Mouse (Mus musculus) left cerebral cortex, postnatal 4 days (tissue): ENCODE results near the gene Gimap3. TPM values are rescaled to one million over a fixed set of nuclear protein-coding genes. Genes with fewer than 3 reads are reported as not detected.

Experiments
- total RNA-seq, 2 experiments: library from RNA; stranded (reverse); gene quantifications; 2 replicates each; pipeline ENCODE4 v1.2.3; 2021

Gimap3 gene
- total RNA-seq, 2 experiments from 2014 or later, result not detected

Other genes with a start within 250 kb of the Gimap3 start
- gene Atp6v0e2, start 233.2 kb downstream of the Gimap3 start, total RNA-seq, result 100 to 1,000 TPM; 254 to 288 TPM
- 10 to 100 TPM; 28.8 to 35.0 TPM for gene Lrrc61, start 216.1 kb downstream of the Gimap3 start, total RNA-seq
- gene Rarres2, start 198.1 kb downstream of the Gimap3 start, total RNA-seq, result 1 to 10 TPM; 6.9 to 7.0 TPM
- gene Gm45021, start 181.2 kb downstream of the Gimap3 start, total RNA-seq, result not detected
- gene Repin1, start 177.0 kb downstream of the Gimap3 start, total RNA-seq, result 10 to 100 TPM; 27.1 to 28.6 TPM
- gene Gm44965, start 176.9 kb downstream of the Gimap3 start, total RNA-seq, result not detected
- gene Zfp775, start 168.8 kb downstream of the Gimap3 start, total RNA-seq, result 10 to 100 TPM in 1 of 2 experiments, 1 to 10 TPM in 1; 9.8 to 10.5 TPM
- 10 to 100 TPM; 14.1 to 15.1 TPM for gene AI854703, start 144.1 kb downstream of the Gimap3 start, total RNA-seq
- gene Gimap8, start 123.6 kb downstream of the Gimap3 start, total RNA-seq, result 1 to 10 TPM; 1.2 to 1.6 TPM
- gene Gimap9, start 94.7 kb downstream of the Gimap3 start, total RNA-seq, result 1 to 10 TPM; 1.1 to 1.3 TPM
- 1 to 10 TPM in 1 of 2 experiments, under 1 TPM in 1; 0.77 to 1.4 TPM for gene Gimap4, start 86.3 kb downstream of the Gimap3 start, total RNA-seq
- gene Gimap6, start 62.6 kb downstream of the Gimap3 start, total RNA-seq, result 1 to 10 TPM; 6.0 to 6.3 TPM
- gene Gm28053, start 52.2 kb downstream of the Gimap3 start, total RNA-seq, result not detected
- gene Gimap7, start 52.2 kb downstream of the Gimap3 start, total RNA-seq, result not detected
- 1 to 10 TPM; 2.7 to 3.5 TPM for gene Gimap1, start 31.8 kb downstream of the Gimap3 start, total RNA-seq
- gene Gimap5, start 24.7 kb downstream of the Gimap3 start, total RNA-seq, result 1 to 10 TPM; 1.4 to 1.5 TPM
- 10 to 100 TPM in 1 of 2 experiments, 1 to 10 TPM in 1; 8.8 to 10.4 TPM for gene Tmem176a, start 70.1 kb upstream of the Gimap3 start, total RNA-seq
- gene Tmem176b, start 70.6 kb upstream of the Gimap3 start, total RNA-seq, result 10 to 100 TPM; 25.8 to 32.2 TPM
- gene Aoc1, start 102.0 kb upstream of the Gimap3 start, total RNA-seq, result not detected
- gene 1600015I10Rik, start 159.0 kb upstream of the Gimap3 start, total RNA-seq, result not detected
- not detected for gene Doxl2, start 204.1 kb upstream of the Gimap3 start, total RNA-seq
- gene Svs1, start 216.0 kb upstream of the Gimap3 start, total RNA-seq, result not detected